Mouse (Mus musculus): ENCODE measurements around the gene Cdk10.

Gene Cdk10

DNA sequence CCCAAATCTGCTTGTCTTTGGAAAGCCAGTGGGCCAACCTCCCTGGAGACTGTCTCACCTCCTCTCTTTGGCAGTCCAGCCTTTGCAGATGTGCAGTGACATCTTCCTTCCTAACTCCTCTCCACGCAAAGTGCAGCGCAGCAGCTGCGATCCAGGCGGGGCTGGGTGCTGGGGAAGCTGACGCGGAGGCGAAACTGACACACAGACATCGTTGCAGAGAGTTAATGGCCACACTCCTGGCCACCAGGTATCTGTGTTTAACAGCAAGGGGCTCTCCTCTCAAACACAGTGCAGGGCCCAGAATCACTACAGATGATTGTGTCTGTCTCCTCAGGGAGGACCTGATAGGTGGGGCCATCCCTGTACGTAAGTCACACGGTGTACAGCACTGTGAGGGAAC, 46.5 kb downstream of the Cdk10 start:
- no peak for DNase-seq (ENCODE audit: extremely low read depth, low read depth)

DNA sequence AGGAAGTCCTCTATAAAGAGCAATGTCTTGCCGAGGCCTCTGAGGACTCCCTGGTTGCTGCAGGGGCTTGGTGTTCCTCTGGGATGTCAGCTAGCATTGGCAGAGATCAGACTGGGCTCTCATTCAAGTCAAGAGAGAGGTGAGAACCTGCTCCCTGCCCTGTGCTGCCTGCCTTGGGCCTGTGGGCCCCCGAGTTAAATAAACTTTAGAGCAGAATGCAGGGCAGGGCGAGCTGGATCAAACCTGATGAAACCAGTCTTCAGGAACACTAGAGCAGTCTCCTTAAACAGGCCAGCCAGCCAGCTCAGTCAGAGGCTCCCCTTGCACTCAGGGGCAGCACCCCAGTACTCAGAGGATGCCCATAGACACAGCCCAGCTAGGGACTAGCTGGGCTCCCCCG, 47.3 kb downstream of the Cdk10 start:
- DNase-seq (ENCODE audit: extremely low read depth, low read depth) = no peak

DNA sequence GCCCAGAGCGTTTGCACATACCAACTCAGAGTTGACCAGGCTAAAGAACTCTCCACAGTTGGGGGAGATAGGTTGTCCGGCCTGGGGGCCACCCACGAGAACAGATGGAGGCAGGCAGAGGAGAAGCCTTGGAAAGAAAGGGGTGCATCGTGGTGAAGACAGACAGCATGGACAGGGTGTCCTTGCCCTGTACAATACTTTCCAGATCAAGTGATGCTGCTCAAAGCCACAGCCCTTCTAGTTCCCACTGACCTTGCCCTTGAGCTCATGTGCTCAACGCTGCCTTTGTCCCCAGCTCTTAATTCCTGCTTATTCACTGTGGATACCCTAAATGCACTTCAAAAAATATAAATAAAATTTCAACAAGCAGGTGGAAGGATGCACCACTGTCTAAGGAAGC, 49.8 kb downstream of the Cdk10 start:
- no peak for DNase-seq (ENCODE audit: extremely low read depth, low read depth)

DNA sequence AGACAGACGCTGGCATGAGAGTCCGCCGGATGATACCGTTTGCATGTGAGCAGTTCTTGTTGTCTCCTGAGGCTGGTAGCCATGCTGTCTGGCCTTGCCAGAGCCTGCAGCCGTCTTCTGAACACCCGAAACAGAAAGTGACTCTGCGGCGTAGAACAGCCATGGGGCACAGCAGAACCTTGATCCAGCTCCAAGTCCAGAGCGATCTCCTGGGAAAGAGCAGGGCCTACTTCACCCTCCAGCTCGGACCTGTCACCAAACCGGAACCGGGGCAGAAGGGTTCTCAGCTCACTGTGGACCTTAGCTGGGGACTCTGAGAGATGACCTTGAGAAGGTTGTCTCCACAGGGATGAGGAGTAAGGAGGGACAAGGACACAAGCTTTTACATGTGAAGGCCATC, 50.5 kb downstream of the Cdk10 start:
- no peak for DNase-seq (ENCODE audit: extremely low read depth, low read depth)

DNA sequence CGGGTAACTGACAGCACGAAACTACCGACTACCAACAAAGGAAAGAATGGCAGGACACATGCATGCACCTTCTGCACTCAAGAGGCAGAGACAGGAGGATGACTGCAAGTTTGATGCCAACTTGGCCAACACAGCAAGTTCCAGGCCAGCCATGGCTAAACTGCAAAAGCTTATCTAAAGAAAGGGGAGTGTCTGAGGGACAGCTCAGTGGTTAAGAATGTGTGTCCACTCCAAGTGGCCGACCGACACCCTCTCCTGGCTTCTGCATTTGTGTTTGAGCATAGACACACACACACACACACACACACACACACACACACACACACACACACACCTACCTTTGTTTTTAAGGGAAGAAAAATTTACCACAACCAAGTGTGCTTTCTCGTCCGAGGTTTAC, 53.8 kb downstream of the Cdk10 start:
- DNase-seq (ENCODE audit: extremely low read depth, low read depth) = no peak

DNA sequence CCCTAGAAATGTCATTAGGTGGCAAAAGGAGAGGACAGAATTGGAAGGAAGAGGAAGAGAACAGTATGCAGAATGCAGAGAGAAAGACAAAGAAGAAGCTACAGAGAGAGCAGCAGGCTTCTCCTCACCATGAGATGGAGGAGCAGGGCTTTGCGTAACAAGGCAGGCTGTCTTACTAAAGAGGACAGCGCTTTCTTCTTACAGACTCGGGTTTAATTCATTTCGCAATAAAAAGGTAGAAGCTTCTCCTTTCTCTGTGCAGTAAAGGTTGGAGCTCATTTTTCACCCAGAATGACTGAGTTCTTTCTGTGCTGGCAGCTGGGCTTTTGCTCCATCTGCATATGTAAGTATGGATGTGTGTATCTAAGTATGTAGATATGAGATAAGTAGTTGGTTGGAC, 55.2 kb downstream of the Cdk10 start:
- no peak for DNase-seq (ENCODE audit: extremely low read depth, low read depth)

DNA sequence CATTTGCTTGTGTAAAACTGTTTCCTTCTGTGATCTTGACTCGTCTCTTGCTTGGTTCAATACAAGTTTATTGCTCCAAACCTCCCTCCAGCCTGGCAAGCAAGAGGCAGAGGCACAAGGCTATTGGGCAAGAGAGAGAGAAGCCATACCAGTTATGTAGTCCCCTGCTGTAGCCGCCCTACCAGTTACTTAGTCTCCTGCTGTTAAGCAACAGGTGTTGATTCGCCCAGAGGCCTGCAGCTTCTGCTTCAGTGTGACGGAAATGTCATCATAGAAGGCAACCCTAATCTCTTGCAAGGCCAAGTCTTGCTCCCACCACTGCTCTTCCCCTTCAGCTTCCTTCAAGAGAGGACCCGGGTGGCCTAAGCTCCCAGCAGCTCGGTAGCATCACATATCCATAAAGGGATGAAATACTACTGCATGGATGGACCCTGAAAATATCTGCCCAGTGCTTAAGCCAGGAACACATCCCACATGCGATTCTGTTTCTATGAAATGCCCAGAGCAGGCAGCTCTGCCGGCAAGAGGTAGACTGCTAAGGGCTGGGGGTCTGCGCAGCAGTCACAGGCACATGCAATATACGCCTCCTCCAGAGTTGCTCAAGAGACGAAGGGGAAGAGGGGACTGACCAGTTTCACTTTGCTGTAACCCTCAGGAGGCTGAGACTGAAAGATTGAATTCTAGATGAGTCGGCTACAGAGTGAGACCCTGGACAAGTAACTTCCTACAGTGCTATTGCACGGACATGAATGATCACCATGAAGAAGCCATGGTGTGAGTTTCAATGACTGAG, 55.9 kb downstream of the Cdk10 start:
- DNase-seq (ENCODE audit: extremely low read depth, low read depth) = no peak
